Mouse (Mus musculus): ENCODE data around the gene Kif15. TPM values are rescaled to one million over a fixed set of nuclear protein-coding genes. Genes with fewer than 3 reads are reported as not detected.

Gene Kif15
- polyA plus RNA-seq, 1 experiment from 2014 or later = 48.7 TPM

- Histone ChIP-seq H3K9ac (peak overlapping the region; percentile 79), H3K36me3 (peaks cover 23% of the 10 kb centered on the region), H3K4me3 (peak overlapping the region; percentile 79), H3K4me1 (peaks cover 24% of the 10 kb centered on the region), H3K9me3 (replicated peaks) (no peaks in the 10 kb centered on the region), H3K27me3 (replicated peaks) (no peaks in the 10 kb centered on the region), H3K4me2 (peak overlapping the region; percentile 87), H3K27ac (0 out of 2 replicates have a peak overlapping the region, but pooled peaks have one; percentile 30)
- WGBS (ENCODE audit: insufficient replicate concordance) = 31% methylated on average over 18 of the region's 24 CpGs
- ATAC-seq = no peak
Measured at GRCm38 (mm10) chr9:123021636-123022379, 71.0 kb downstream of the Kif15 start.

GRCm38 (mm10) chr9:123024201-123024600 is 73.4 kb downstream of the Kif15 start:
- Histone ChIP-seq H3K4me3 (no peak overlapping the region), H3K4me1 (peaks cover 22% of the 10 kb centered on the region), H3K27me3 (replicated peaks) (no peaks in the 10 kb centered on the region; the same call in 1 of the 2 replicates), H3K9me3 (replicated peaks) (no peaks in the 10 kb centered on the region), H3K9ac (no peak overlapping the region), H3K36me3 (0 out of 2 replicates have a peak, but pooled peaks cover 2% of the 10 kb centered on the region), H3K4me2 (no peak overlapping the region), H3K27ac (no peak overlapping the region)
- ATAC-seq = no peak
- 77% methylated on average over 2 of the region's 2 CpGs for WGBS (ENCODE audit: insufficient replicate concordance)

- no peak overlapping the region for H3K9ac ChIP-seq
- no peaks in the 10 kb centered on the region for H3K36me3 ChIP-seq
- no peak for ATAC-seq
- no peaks in the 10 kb centered on the region for H3K4me1 ChIP-seq
- no peak overlapping the region for H3K4me2 ChIP-seq
- no peak overlapping the region for H3K4me3 ChIP-seq
- WGBS (ENCODE audit: insufficient replicate concordance) = 67% methylated on average over 13 of the region's 13 CpGs
- no peak overlapping the region for H3K27ac ChIP-seq
- H3K9me3 ChIP-seq (replicated peaks) = no peaks in the 10 kb centered on the region
- H3K27me3 ChIP-seq (replicated peaks) = peaks cover 3% of the 10 kb centered on the region; the same call in 1 of the 2 replicates
Measured at GRCm38 (mm10) chr9:123031496-123032246, 80.8 kb downstream of the Kif15 start.

GRCm38 (mm10) chr9:123034426-123034825 is 83.6 kb downstream of the Kif15 start, which contains the start of gene Tgm4:
Tgm4 (plus strand) TSS chr9:123034726.
- Histone ChIP-seq H3K9ac (no peak within 1 kb of the TSS), H3K4me2 (no peak within 1 kb of the TSS), H3K4me3 (no peak within 1 kb of the TSS), H3K4me1 (no peaks in the 10 kb centered on the region), H3K9me3 (replicated peaks) (no peaks in the 10 kb centered on the region), H3K36me3 (no peaks in the 10 kb centered on the region), H3K27me3 (replicated peaks) (peaks cover 6% of the 10 kb centered on the region; the same call in 1 of the 2 replicates), H3K27ac (no peak within 1 kb of the TSS)
- 61% methylated on average over 4 of the region's 4 CpGs for WGBS (ENCODE audit: insufficient replicate concordance)
- ATAC-seq = no peak

- H3K4me2 ChIP-seq = no peak overlapping the region
- H3K9ac ChIP-seq = no peak overlapping the region
- no peak overlapping the region for H3K27ac ChIP-seq
- no peaks in the 10 kb centered on the region for H3K27me3 ChIP-seq (replicated peaks)
- 53% methylated on average over 1 of the region's 1 CpGs for WGBS (ENCODE audit: insufficient replicate concordance)
- no peaks in the 10 kb centered on the region for H3K36me3 ChIP-seq
- no peaks in the 10 kb centered on the region for H3K4me1 ChIP-seq
- H3K9me3 ChIP-seq (replicated peaks) = no peaks in the 10 kb centered on the region
- no peak for ATAC-seq
- H3K4me3 ChIP-seq = no peak overlapping the region
Measured at GRCm38 (mm10) chr9:123047665-123048064, 96.8 kb downstream of the Kif15 start.

GRCm38 (mm10) chr9:123058724-123059292 is 108.0 kb downstream of the Kif15 start:
- Histone ChIP-seq H3K4me1 (no peaks in the 10 kb centered on the region), H3K4me3 (no peak overlapping the region), H3K4me2 (no peak overlapping the region), H3K9me3 (replicated peaks) (no peaks in the 10 kb centered on the region), H3K36me3 (no peaks in the 10 kb centered on the region), H3K27ac (no peak overlapping the region), H3K27me3 (replicated peaks) (no peaks in the 10 kb centered on the region), H3K9ac (no peak overlapping the region)
- ATAC-seq = no peak

- H3K4me2 ChIP-seq = no peak overlapping the region
- no peaks in the 10 kb centered on the region for H3K36me3 ChIP-seq
- H3K4me1 ChIP-seq = no peaks in the 10 kb centered on the region
- no peaks in the 10 kb centered on the region for H3K9me3 ChIP-seq (replicated peaks)
- no peak overlapping the region for H3K4me3 ChIP-seq
- no peak for ATAC-seq
- no peaks in the 10 kb centered on the region for H3K27me3 ChIP-seq (replicated peaks)
- WGBS (ENCODE audit: insufficient replicate concordance) = 48% methylated on average over 3 of the region's 3 CpGs
- no peak overlapping the region for H3K9ac ChIP-seq
- H3K27ac ChIP-seq = no peak overlapping the region
Measured at GRCm38 (mm10) chr9:123060172-123060571, 109.3 kb downstream of the Kif15 start.

Other genes with a start within 250 kb of the Kif15 start
- gene Topaz1, start 203.7 kb upstream of the Kif15 start, polyA plus RNA-seq (2016; fragmentation: Nextera tagmentation; extraction: Ambion mirVana) = not detected in 2 replicates
- 2.8 and 3.0 TPM in 2 replicates for gene Tcaim, start 145.5 kb upstream of the Kif15 start, polyA plus RNA-seq (2016; fragmentation: Nextera tagmentation; extraction: Ambion mirVana)
- 0.21 TPM in 1 of 2 replicates, not detected in the other for gene Gm35549, start 107.0 kb upstream of the Kif15 start, polyA plus RNA-seq (2016; fragmentation: Nextera tagmentation; extraction: Ambion mirVana)
- gene Zfp445, start 85.0 kb upstream of the Kif15 start, polyA plus RNA-seq (2016; fragmentation: Nextera tagmentation; extraction: Ambion mirVana) = 32.7 and 32.9 TPM in 2 replicates
- gene Zkscan7, start 65.4 kb upstream of the Kif15 start, polyA plus RNA-seq (2016; fragmentation: Nextera tagmentation; extraction: Ambion mirVana) = 0.66 and 0.77 TPM in 2 replicates
- gene Zfp105, start 28.0 kb upstream of the Kif15 start, polyA plus RNA-seq (2016; fragmentation: Nextera tagmentation; extraction: Ambion mirVana) = 4.3 and 4.9 TPM in 2 replicates
- gene 1110059G10Rik, start within 50 bp of the Kif15 start, polyA plus RNA-seq (2016; fragmentation: Nextera tagmentation; extraction: Ambion mirVana) = 17.7 and 20.7 TPM in 2 replicates
- gene Tmem42, start 70.3 kb downstream of the Kif15 start, polyA plus RNA-seq (2016; fragmentation: Nextera tagmentation; extraction: Ambion mirVana) = 6.8 and 7.1 TPM in 2 replicates
- 0.14 and 0.17 TPM in 2 replicates for gene Tgm4, start 83.7 kb downstream of the Kif15 start, polyA plus RNA-seq (2016; fragmentation: Nextera tagmentation; extraction: Ambion mirVana)
- gene Zdhhc3, start 162.2 kb downstream of the Kif15 start, polyA plus RNA-seq (2016; fragmentation: Nextera tagmentation; extraction: Ambion mirVana) = 51.2 and 52.1 TPM in 2 replicates
- 116 and 123 TPM in 2 replicates for gene Exosc7, start 162.2 kb downstream of the Kif15 start, polyA plus RNA-seq (2016; fragmentation: Nextera tagmentation; extraction: Ambion mirVana)
- not detected in 2 replicates for gene Clec3b, start 199.9 kb downstream of the Kif15 start, polyA plus RNA-seq (2016; fragmentation: Nextera tagmentation; extraction: Ambion mirVana)